Mouse (Mus musculus) kidney, adult 8-10 months (tissue): ENCODE data around the gene Cnot6.

ENCODE experiments used
- DNase-seq, 2 experiments: peaks; one replicate each; pipeline ENCODE4 v3.0.0; 2022

Cnot6 gene

GRCm38 (mm10) chr11:49712555-49713335 is at the start of gene Cnot6:
TSS of gene Cnot6 (minus strand) at chr11:49712723.
- DNase-seq, result peak; percentile 97

GRCm38 (mm10) chr11:49761130-49761529 is 48.6 kb upstream of the Cnot6 start:
- no peak for DNase-seq

GRCm38 (mm10) chr11:49758096-49758495 is 45.6 kb upstream of the Cnot6 start:
- no peak for DNase-seq

GRCm38 (mm10) chr11:49754958-49755665 is 42.6 kb upstream of the Cnot6 start:
- DNase-seq, result peak; percentile 29 to 41

GRCm38 (mm10) chr11:49746756-49747155 is 34.2 kb upstream of the Cnot6 start:
- DNase-seq, result no peak

GRCm38 (mm10) chr11:49745839-49746238 is 33.3 kb upstream of the Cnot6 start:
- DNase-seq, result no peak

- DNase-seq, result no peak
Measured at GRCm38 (mm10) chr11:49744981-49745380, 32.5 kb upstream of the Cnot6 start.

- DNase-seq, result no peak
Measured at GRCm38 (mm10) chr11:49743634-49744033, 31.1 kb upstream of the Cnot6 start.

- DNase-seq, result no peak
Measured at GRCm38 (mm10) chr11:49742248-49742647, 29.7 kb upstream of the Cnot6 start.

- no peak for DNase-seq
Measured at GRCm38 (mm10) chr11:49739776-49740175, 27.3 kb upstream of the Cnot6 start.

GRCm38 (mm10) chr11:49738659-49739406 is 26.3 kb upstream of the Cnot6 start:
- no peak for DNase-seq

- peak; percentile 15 to 16 for DNase-seq
Measured at GRCm38 (mm10) chr11:49737625-49738024, 25.1 kb upstream of the Cnot6 start.

- DNase-seq, result peak; percentile 38 to 50
Measured at GRCm38 (mm10) chr11:49734771-49735170, 22.2 kb upstream of the Cnot6 start.

- DNase-seq, result no peak
Measured at GRCm38 (mm10) chr11:49730275-49730948, 17.9 kb upstream of the Cnot6 start.

GRCm38 (mm10) chr11:49727877-49728276 is 15.4 kb upstream of the Cnot6 start:
- DNase-seq, result peak in 1 of 2 experiments; percentile 60

GRCm38 (mm10) chr11:49726800-49727199 is 14.3 kb upstream of the Cnot6 start:
- DNase-seq, result no peak

GRCm38 (mm10) chr11:49724676-49725075 is 12.2 kb upstream of the Cnot6 start:
- no peak for DNase-seq

- DNase-seq, result no peak
Measured at GRCm38 (mm10) chr11:49723281-49723680, 10.8 kb upstream of the Cnot6 start.

GRCm38 (mm10) chr11:49722692-49723091 is 10.2 kb upstream of the Cnot6 start:
- DNase-seq, result no peak

- DNase-seq, result no peak
Measured at GRCm38 (mm10) chr11:49721358-49721757, 8.8 kb upstream of the Cnot6 start.

GRCm38 (mm10) chr11:49719466-49720151 is 7.1 kb upstream of the Cnot6 start:
- DNase-seq, result no peak
